Mouse (Mus musculus) thymus, adult 2 months (tissue): ENCODE data around the gene Pcbd2.

Source experiments
- CTCF ChIP-seq: fragments of 200-500 bp; IDR thresholded peaks from 2 replicates; pipeline ENCODE4 v1.5.1; 2012; ENCODE audit warnings: mild to moderate bottlenecking, control low read depth, low read length, moderate library complexity, borderline replicate concordance; ENCODE audit not compliant: control insufficient read depth, poor library complexity, insufficient read depth; ENCODE audit errors: extremely low read depth
- POLR2A ChIP-seq: fragments of 200-500 bp; IDR thresholded peaks from 2 replicates; pipeline ENCODE4 v1.6.1; 2012; ENCODE audit warnings: mild to moderate bottlenecking, low read length, control low read depth, moderate library complexity; ENCODE audit not compliant: control insufficient read depth, poor library complexity, insufficient read depth; ENCODE audit errors: extremely low read depth

- TF ChIP-seq CTCF (no peak), POLR2A (no peak)
Measured at GRCm38 (mm10) chr13:55809041-55809623, 82.0 kb downstream of the Pcbd2 start.
